Mouse (Mus musculus) myocyte (in vitro differentiated cells): Measurements from ENCODE around the gene BC107364.

ENCODE experiments used
- CEBPB ChIP-seq: IDR thresholded peaks from 2 replicates; pipeline ENCODE4 v1.6.1; 2011; ENCODE audit warnings: mild to moderate bottlenecking, moderate library complexity; ENCODE audit not compliant: poor library complexity, insufficient read depth, severe bottlenecking
- E2F4 ChIP-seq: IDR thresholded peaks from one replicate; pipeline ENCODE4 v1.6.1; 2011; ENCODE audit warnings: mild to moderate bottlenecking, control low read depth, moderate library complexity; ENCODE audit not compliant: insufficient read depth
- MYOG ChIP-seq, 3 experiments: IDR thresholded peaks; one replicate each; pipeline ENCODE4 v1.6.1; 2011; ENCODE audit warnings: control low read depth in 2 of 3, low read depth in 2 of 3, mild to moderate bottlenecking in 2 of 3; ENCODE audit not compliant: insufficient read length in 2 of 3, control insufficient read depth in 1 of 3, insufficient read depth in 1 of 3
- POLR2A ChIP-seq: IDR thresholded peaks from one replicate; pipeline ENCODE4 v1.6.1; 2011; ENCODE audit warnings: low read depth, mild to moderate bottlenecking, control low read depth, moderate library complexity; ENCODE audit not compliant: insufficient read length
- POLR2AphosphoS2 ChIP-seq: IDR thresholded peaks from one replicate; pipeline ENCODE4 v1.6.1; 2011; ENCODE audit warnings: low read depth, control low read depth; ENCODE audit not compliant: insufficient read length
- REST ChIP-seq: IDR thresholded peaks from one replicate; pipeline ENCODE4 v1.6.1; 2011; ENCODE audit warnings: mild to moderate bottlenecking, control low read depth, moderate library complexity; ENCODE audit not compliant: insufficient read depth, insufficient read length
- TCF12 ChIP-seq: IDR thresholded peaks from one replicate; pipeline ENCODE4 v1.6.1; 2011; ENCODE audit warnings: mild to moderate bottlenecking, control low read depth; ENCODE audit not compliant: poor library complexity, insufficient read depth, severe bottlenecking

DNA sequence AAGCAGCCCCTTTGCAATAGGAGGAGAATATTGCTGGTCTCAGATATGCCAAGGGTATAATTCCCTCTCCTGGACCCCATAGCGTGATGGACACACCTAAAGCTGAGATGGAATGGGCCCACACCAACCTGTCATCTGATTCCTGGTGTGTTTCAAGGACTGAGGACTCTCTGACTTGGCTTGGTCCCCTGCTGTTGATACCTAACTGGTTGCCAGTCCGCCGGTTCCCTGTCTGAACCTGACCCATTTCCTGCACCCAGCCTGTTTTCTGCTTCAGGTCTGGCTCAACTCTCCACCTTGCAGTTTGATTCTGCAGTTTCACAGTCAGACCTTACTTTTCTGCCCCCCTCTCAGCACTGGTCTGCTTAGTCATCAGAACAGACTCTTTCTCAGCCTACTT, 17.5 kb upstream of the BC107364 start:
- TF ChIP-seq TCF12 (no peak), MYOG (IDR thresholded peaks at IDR 0.05; ENCODE audit: control insufficient read depth in 1 of 3, insufficient read depth in 1 of 3, insufficient read length in 2 of 3, low read depth in 2 of 3) (no peak), POLR2A (no peak), POLR2AphosphoS2 (no peak), E2F4 (no peak), REST (no peak), CEBPB (no peak)
